Mouse (Mus musculus): ENCODE results near the gene Dctn1. TPM values are rescaled to one million over a fixed set of nuclear protein-coding genes. Genes with fewer than 3 reads are reported as not detected.

The Dctn1 gene
- polyA plus RNA-seq, 1 experiment from 2014 or later = 101 TPM

- H3K4me3 ChIP-seq (ENCODE audit: low read depth, low read length) = no peak overlapping the region
- H3K4me1 ChIP-seq (ENCODE audit: control insufficient read depth, insufficient read depth, low read length) = no peaks in the 10 kb centered on the region
- H3K9ac ChIP-seq (ENCODE audit: low read length) = no peak overlapping the region
- 96% methylated on average over 4 of the region's 4 CpGs for WGBS
- ATAC-seq = no peak
- no peak overlapping the region for H3K27ac ChIP-seq (ENCODE audit: low read depth, low read length)
- H3K9me3 ChIP-seq (replicated peaks; ENCODE audit: control insufficient read depth, low read length) = no peaks in the 10 kb centered on the region
- no peaks in the 10 kb centered on the region for H3K27me3 ChIP-seq (replicated peaks; ENCODE audit: control insufficient read depth, insufficient read depth, low read length)
- no peaks in the 10 kb centered on the region for H3K36me3 ChIP-seq (ENCODE audit: control insufficient read depth, insufficient read depth, low read length)
- no peak for DNase-seq (ENCODE audit: low spot score)
- H3K4me2 ChIP-seq (ENCODE audit: low read length) = no peak overlapping the region
These were observed 81.0 kb downstream of the Dctn1 start for GRCm38 (mm10) chr6:83246750-83247149.

DNA sequence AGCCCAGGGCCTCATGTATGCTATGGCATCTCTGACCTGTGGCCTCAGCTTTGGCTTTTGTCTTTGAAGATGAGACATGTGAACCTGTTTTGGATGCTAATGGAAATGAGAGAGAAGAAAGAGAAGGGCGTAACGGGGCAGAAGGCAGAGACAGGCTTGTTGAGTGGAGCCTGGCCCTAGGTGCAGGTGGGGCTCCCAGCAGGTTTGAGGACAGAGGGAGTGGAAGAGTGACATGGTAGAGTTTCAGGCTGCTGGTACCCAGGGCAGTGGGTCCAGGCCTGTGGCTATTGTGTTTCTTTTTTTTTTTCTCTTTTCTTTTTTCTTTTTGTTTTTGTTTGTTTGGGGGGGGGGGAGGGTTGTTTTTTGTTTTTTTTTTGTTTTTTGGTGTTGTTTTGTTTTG lies 81.4 kb downstream of the Dctn1 start:
- H3K27ac ChIP-seq (ENCODE audit: low read depth, low read length) = no peak overlapping the region

More for the DNA sequence above, 81.4 kb downstream of the Dctn1 start:
- Histone ChIP-seq H3K36me3 (ENCODE audit: control insufficient read depth, insufficient read depth, low read length) (no peaks in the 10 kb centered on the region), H3K4me3 (ENCODE audit: low read depth, low read length) (no peak overlapping the region), H3K9ac (ENCODE audit: low read length) (no peak overlapping the region), H3K27me3 (replicated peaks; ENCODE audit: control insufficient read depth, insufficient read depth, low read length) (no peaks in the 10 kb centered on the region), H3K4me1 (ENCODE audit: control insufficient read depth, insufficient read depth, low read length) (no peaks in the 10 kb centered on the region), H3K9me3 (replicated peaks; ENCODE audit: control insufficient read depth, low read length) (no peaks in the 10 kb centered on the region), H3K4me2 (ENCODE audit: low read length) (no peak overlapping the region)
- WGBS = 94% methylated on average over 2 of the region's 2 CpGs
- DNase-seq (ENCODE audit: low spot score) = no peak
- ATAC-seq = no peak

Other genes with a start within 250 kb of the Dctn1 start
- 4.0 and 5.7 TPM in 2 replicates for gene Sema4f, start 226.2 kb upstream of the Dctn1 start, polyA plus RNA-seq (2014; fragmentation: Nextera tagmentation; extraction: Ambion mirVana)
- 0.13 TPM in 1 of 2 replicates, not detected in the other for gene M1ap, start 219.0 kb upstream of the Dctn1 start, polyA plus RNA-seq (2014; fragmentation: Nextera tagmentation; extraction: Ambion mirVana)
- gene Dok1, start 132.4 kb upstream of the Dctn1 start, polyA plus RNA-seq (2014; fragmentation: Nextera tagmentation; extraction: Ambion mirVana) = 2.6 and 3.4 TPM in 2 replicates
- gene Loxl3, start 131.7 kb upstream of the Dctn1 start, polyA plus RNA-seq (2014; fragmentation: Nextera tagmentation; extraction: Ambion mirVana) = 3.8 and 4.9 TPM in 2 replicates
- 101 and 107 TPM in 2 replicates for gene Aup1, start 111.4 kb upstream of the Dctn1 start, polyA plus RNA-seq (2014; fragmentation: Nextera tagmentation; extraction: Ambion mirVana)
- gene Htra2, start 110.6 kb upstream of the Dctn1 start, polyA plus RNA-seq (2014; fragmentation: Nextera tagmentation; extraction: Ambion mirVana) = 32.6 and 32.9 TPM in 2 replicates
- 0.33 and 0.62 TPM in 2 replicates for gene Dqx1, start 108.1 kb upstream of the Dctn1 start, polyA plus RNA-seq (2014; fragmentation: Nextera tagmentation; extraction: Ambion mirVana)
- gene Tlx2, start 95.6 kb upstream of the Dctn1 start, polyA plus RNA-seq (2014; fragmentation: Nextera tagmentation; extraction: Ambion mirVana) = not detected in 2 replicates
- gene Pcgf1, start 88.1 kb upstream of the Dctn1 start, polyA plus RNA-seq (2014; fragmentation: Nextera tagmentation; extraction: Ambion mirVana) = 51.3 and 56.1 TPM in 2 replicates
- not detected in 2 replicates for gene Lbx2, start 79.6 kb upstream of the Dctn1 start, polyA plus RNA-seq (2014; fragmentation: Nextera tagmentation; extraction: Ambion mirVana)
- gene Ccdc142, start 64.3 kb upstream of the Dctn1 start, polyA plus RNA-seq (2014; fragmentation: Nextera tagmentation; extraction: Ambion mirVana) = 1.9 TPM in 2 replicates
- gene Gm42688, start 64.3 kb upstream of the Dctn1 start, polyA plus RNA-seq (2014; fragmentation: Nextera tagmentation; extraction: Ambion mirVana) = 1.9 and 2.7 TPM in 2 replicates
- gene Mrpl53, start 56.9 kb upstream of the Dctn1 start, polyA plus RNA-seq (2014; fragmentation: Nextera tagmentation; extraction: Ambion mirVana) = 128 and 154 TPM in 2 replicates
- 8.8 and 15.0 TPM in 2 replicates for gene Mogs, start 50.4 kb upstream of the Dctn1 start, polyA plus RNA-seq (2014; fragmentation: Nextera tagmentation; extraction: Ambion mirVana)
- gene Wbp1, start 44.4 kb upstream of the Dctn1 start, polyA plus RNA-seq (2014; fragmentation: Nextera tagmentation; extraction: Ambion mirVana) = 197 and 214 TPM in 2 replicates
- 15.6 and 17.5 TPM in 2 replicates for gene Ino80b, start 40.5 kb upstream of the Dctn1 start, polyA plus RNA-seq (2014; fragmentation: Nextera tagmentation; extraction: Ambion mirVana)
- 4.7 and 4.8 TPM in 2 replicates for gene Rtkn, start 30.5 kb upstream of the Dctn1 start, polyA plus RNA-seq (2014; fragmentation: Nextera tagmentation; extraction: Ambion mirVana)
- gene Wdr54, start 9.5 kb upstream of the Dctn1 start, polyA plus RNA-seq (2014; fragmentation: Nextera tagmentation; extraction: Ambion mirVana) = 20.6 and 23.9 TPM in 2 replicates
- 5.8 and 7.5 TPM in 2 replicates for gene 1700003E16Rik, start 9.5 kb upstream of the Dctn1 start, polyA plus RNA-seq (2014; fragmentation: Nextera tagmentation; extraction: Ambion mirVana)
- gene Slc4a5, start 53.9 kb downstream of the Dctn1 start, polyA plus RNA-seq (2014; fragmentation: Nextera tagmentation; extraction: Ambion mirVana) = 0.63 and 0.78 TPM in 2 replicates
- gene Mthfd2, start 160.0 kb downstream of the Dctn1 start, polyA plus RNA-seq (2014; fragmentation: Nextera tagmentation; extraction: Ambion mirVana) = 25.3 and 27.2 TPM in 2 replicates
- gene Mob1a, start 160.1 kb downstream of the Dctn1 start, polyA plus RNA-seq (2014; fragmentation: Nextera tagmentation; extraction: Ambion mirVana) = 34.5 and 37.6 TPM in 2 replicates
- 66.7 and 93.2 TPM in 2 replicates for gene Bola3, start 183.2 kb downstream of the Dctn1 start, polyA plus RNA-seq (2014; fragmentation: Nextera tagmentation; extraction: Ambion mirVana)

Measured in forebrain, embryonic 14.5 days (tissue).